Mouse (Mus musculus) heart, postnatal 0 days (tissue): ENCODE results near the gene Alg12.

Source experiments
- CTCF ChIP-seq: IDR thresholded peaks from 2 replicates; pipeline ENCODE4 v1.5.1; 2016; ENCODE audit warnings: antibody characterized with exemption, control low read depth, low read depth
- EP300 ChIP-seq: IDR thresholded peaks from 2 replicates; pipeline ENCODE4 v1.6.1; 2016; ENCODE audit warnings: antibody characterized with exemption, low read depth

- no peak for TF ChIP-seq CTCF
- no peak for TF ChIP-seq EP300
Measured at GRCm38 (mm10) chr15:88800921-88801354, 18.2 kb downstream of the Alg12 start.
